Mouse (Mus musculus) ES-CJ7 (cell line): ENCODE measurements around the gene Gpr157.

Experiments used
- DNase-seq: peaks from one replicate; pipeline ENCODE4 v3.0.0; 2011; ENCODE audit warnings: low read depth, low spot score

The Gpr157 gene

GRCm38 (mm10) chr4:150087161-150087889, at the start of gene Gpr157:
Gene Gpr157 (plus strand): TSS chr4:150087365.
- peak; percentile 99 for DNase-seq

DNA sequence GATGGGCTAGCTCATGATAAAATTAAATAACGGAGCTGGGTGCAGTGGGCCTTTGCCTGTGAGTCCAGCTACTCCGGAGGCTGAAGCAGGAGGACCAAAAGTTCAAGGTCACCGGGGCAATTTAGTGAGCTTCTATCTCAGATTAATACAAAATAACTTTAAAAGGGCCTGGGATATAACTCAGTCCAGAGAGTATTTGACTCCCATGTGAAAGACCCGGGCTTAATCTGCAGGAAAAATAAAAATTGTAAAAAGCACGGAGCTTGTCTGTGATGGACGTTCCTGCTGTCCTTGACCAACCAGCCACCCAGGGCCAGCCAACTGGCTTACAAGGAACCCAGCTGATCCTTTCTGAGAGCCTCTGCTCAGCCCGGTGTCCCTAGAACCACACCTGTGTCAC, 48.6 kb upstream of the Gpr157 start:
- DNase-seq, result no peak

DNA sequence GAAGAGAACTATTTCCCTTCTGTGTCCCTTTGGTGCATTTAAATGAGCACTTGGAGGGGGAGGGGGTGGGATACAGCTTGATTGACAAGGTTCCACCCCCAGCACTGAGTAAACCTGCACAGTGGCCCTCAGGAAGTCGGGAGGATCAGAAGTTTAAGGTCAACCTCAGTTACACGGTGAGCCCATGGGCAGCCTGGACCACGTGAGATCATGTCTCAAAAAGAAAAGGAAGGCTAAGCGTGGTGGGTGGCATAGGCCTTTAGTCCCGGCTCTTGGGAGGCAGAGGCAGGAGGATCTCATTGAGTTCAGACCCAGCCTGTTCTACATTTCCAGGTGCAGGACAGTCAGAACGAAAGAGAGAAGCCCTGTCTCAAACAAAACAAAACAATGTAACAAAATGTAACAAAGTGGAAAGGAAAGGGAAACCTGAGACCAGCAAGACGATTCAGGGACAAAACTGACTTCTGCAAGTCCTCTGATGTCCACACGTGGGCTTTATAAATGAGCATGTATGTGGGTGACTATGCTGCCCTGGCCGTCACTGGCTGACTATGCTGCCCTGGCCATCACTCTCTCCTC, 47.1 kb upstream of the Gpr157 start:
- peak; percentile 32 for DNase-seq

GRCm38 (mm10) chr4:150040856-150041255, 46.3 kb upstream of the Gpr157 start:
- peak; percentile 90 for DNase-seq

- DNase-seq, result peak; percentile 41
Measured at GRCm38 (mm10) chr4:150041346-150042110, 45.6 kb upstream of the Gpr157 start.

- peak; percentile 44 for DNase-seq
Measured at GRCm38 (mm10) chr4:150043591-150043990, 43.6 kb upstream of the Gpr157 start.

DNA sequence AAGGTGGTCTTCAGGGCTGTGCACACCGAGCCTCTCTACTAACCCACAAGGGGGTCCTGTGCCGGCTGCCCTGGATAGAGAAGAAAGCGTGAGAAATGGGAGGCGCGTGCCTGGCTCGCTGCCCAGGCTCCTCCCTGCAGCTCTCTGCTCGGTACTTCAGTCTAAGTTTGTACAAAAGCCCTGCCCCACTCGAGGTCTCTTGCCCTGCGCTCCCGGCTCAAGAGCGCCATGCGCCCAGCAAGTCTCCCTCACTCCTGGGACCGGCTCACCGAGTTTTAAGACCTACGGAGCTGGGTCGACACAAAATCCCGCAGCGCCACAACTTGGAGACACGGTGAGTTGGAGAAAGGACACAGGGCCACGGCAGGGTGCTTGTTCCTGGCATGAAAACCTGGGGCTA, 39.1 kb upstream of the Gpr157 start:
- DNase-seq, result peak; percentile 69

- DNase-seq, result peak; percentile 36
Measured at GRCm38 (mm10) chr4:150048478-150049156, 38.5 kb upstream of the Gpr157 start.

GRCm38 (mm10) chr4:150049157-150049513, 38.0 kb upstream of the Gpr157 start:
- no peak for DNase-seq

DNA sequence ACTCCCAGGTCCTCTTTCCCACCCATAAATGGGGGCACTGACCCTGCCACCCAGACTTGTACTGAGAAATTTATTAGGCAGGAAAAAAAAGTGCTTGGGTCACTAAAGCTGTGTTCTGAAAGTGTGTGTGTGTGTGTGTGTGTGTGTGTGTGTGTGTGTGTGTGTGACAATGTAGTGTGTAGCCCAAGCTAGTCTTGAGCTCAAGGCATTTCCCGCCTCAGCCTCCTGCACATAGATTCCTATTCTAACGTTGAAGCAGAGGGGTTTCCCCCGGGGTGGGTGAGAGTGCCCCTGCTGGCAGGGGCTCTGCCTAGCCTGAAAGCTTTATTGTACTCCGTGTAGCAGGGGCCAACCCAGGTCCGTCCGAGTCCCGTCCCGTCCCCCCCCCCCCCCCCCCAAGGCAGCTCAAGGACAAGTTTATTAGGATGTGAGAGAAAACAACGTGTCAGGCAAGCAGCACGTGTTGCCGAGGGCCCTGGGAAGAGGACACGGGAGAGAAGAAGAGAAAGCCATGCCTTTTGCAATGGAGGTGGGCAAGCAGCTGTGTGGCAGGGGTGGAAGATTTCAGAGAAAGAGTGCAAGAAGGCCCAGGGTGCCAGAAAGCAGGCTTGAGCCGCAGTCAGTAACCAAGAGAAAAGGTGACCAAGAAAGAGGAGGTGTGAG, 37.5 kb upstream of the Gpr157 start:
- peak; percentile 77 for DNase-seq

GRCm38 (mm10) chr4:150051514-150051913, 35.7 kb upstream of the Gpr157 start:
- DNase-seq, result no peak

- no peak for DNase-seq
Measured at GRCm38 (mm10) chr4:150052380-150052779, 34.8 kb upstream of the Gpr157 start.

GRCm38 (mm10) chr4:150056171-150056570, 31.0 kb upstream of the Gpr157 start:
- no peak for DNase-seq

- DNase-seq, result no peak
Measured at GRCm38 (mm10) chr4:150057722-150058121, 29.4 kb upstream of the Gpr157 start.

GRCm38 (mm10) chr4:150059841-150060468, 27.2 kb upstream of the Gpr157 start:
- no peak for DNase-seq

DNA sequence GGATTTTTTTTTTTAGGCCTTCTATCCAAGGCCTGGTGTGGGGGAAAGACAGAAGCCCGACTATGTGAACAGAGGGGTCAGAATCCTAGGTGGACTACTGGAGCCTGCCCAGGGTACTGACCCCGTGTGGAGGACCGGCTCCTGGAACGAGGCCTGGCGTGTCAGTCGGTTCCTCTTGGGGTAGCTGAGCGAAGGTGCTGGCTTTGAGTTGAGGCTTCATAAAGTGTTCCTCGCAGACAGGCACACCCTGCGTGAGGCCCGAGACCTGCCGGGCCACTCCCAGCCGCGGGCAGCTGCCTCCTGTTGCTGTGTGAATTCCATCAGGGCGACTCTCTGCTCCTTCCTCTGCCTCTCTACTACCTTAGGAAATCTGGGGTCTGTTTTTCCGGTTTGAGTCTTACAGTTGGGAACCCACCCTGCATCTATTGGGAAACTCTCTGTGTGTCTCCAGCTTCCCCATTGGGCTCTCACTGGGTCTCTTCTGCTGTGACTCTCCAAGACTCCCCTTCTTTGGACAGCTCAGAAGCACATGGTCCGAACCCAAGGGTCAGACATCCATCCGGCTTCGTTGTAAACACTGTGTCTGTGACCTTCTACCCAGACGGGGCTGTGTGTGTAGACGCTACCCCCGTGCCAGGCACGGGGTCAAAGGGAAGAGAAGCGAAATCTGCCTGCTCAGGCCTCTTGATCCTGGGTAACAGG, 26.5 kb upstream of the Gpr157 start:
- DNase-seq, result no peak

DNA sequence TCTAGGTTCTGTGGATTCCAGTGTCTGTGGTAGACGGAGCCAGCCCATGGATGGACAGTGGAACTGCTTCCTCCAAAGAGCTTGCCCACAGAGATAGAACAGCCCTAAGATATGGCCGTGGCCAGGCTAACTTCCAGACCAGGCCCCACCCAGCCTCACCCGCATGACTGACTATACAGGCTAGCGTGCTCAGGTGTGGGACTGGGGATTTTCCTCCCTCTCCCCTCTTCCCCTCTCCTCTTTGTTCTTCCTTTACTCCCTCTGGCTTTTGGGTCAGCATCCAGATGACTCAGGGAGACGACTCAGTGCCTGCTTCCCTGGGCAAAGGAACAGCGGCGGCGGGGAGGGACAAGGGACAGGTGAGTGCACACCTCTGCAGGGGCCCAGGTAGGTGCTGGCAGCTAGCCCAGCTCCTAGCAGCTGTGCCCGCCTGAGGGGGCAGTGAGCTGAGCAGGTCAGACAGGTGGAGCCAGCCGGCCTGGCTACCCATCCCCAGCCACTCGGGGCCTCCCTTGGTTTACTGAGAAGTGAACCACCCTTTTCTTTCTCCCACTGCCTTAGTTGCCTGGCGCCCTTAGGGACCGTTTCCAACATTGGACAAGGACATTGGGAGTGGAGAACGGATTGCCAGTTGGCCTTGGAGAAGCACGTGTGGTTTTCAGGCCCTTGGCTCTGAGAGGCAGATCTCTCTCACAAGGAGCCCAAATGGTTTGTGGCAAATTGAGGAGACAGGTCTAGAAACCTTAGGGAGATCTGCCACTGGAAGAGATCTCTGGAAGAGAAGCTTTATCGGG, 25.5 kb upstream of the Gpr157 start:
- no peak for DNase-seq

GRCm38 (mm10) chr4:150066706-150067323, 20.4 kb upstream of the Gpr157 start:
- DNase-seq, result peak; percentile 51

DNA sequence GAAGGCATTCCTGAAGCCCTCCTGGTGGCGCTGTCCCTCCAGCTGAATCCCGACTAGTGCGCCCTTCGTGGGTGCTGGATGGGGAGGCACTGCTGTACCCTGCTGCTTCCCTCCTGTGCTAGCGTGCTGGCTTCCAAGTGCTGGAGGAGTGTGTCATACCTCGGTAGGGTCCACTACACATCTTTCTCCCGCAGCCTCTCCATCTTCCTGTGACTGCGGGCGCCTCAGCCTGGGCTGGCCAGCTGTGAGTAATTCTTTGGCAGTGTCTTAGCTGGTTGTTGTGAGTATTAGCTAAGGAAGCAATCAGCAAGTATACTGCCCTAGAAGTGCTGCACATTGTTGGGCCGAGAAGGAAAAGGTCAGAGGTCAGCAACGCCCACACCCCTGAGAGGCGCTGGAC, 18.9 kb upstream of the Gpr157 start:
- DNase-seq, result no peak
